Mouse (Mus musculus) liver, embryonic 16.5 days (tissue): ENCODE results near the gene Sipa1l3. TPM values are rescaled to one million over a fixed set of nuclear protein-coding genes. Genes with fewer than 3 reads are reported as not detected.

ENCODE experiments used
- ATAC-seq: fragments of 200-750 bp; cut with Nextera tagmentation; 2 replicates; pipeline ENCODE4 v1.8.0; 2017; ENCODE audit warnings: low read depth, mild to moderate bottlenecking, moderate number of reproducible peaks, moderate library complexity
- H3K27ac ChIP-seq: fragments of 300-500 bp; sonication (generic); 2 replicates; pipeline ENCODE4 v1.5.1; 2014; ENCODE audit warnings: mild to moderate bottlenecking, low read length
- H3K27me3 ChIP-seq: fragments of 300-500 bp; sonication (generic); 2 replicates; pipeline ENCODE4 v1.6.1; 2014; ENCODE audit warnings: low read depth, low read length, mixed read lengths; ENCODE audit not compliant: control insufficient read depth, insufficient read depth
- H3K36me3 ChIP-seq: fragments of 300-500 bp; sonication (generic); 2 replicates; pipeline ENCODE4 v1.6.1; 2014; ENCODE audit warnings: mild to moderate bottlenecking; ENCODE audit not compliant: control insufficient read depth, insufficient read depth
- H3K4me1 ChIP-seq: fragments of 300-500 bp; sonication (generic); 2 replicates; pipeline ENCODE4 v1.6.1; 2014; ENCODE audit warnings: low read depth, low read length, mixed read lengths; ENCODE audit not compliant: control insufficient read depth
- H3K4me2 ChIP-seq: fragments of 300-500 bp; sonication (generic); 2 replicates; pipeline ENCODE4 v1.6.1; 2014; ENCODE audit warnings: low read depth, low read length, mixed read lengths
- H3K4me3 ChIP-seq: fragments of 300-500 bp; sonication (generic); 2 replicates; pipeline ENCODE4 v1.5.1; 2014; ENCODE audit warnings: low read depth, mild to moderate bottlenecking, low read length
- H3K9ac ChIP-seq: fragments of 300-500 bp; sonication (generic); 2 replicates; pipeline ENCODE4 v1.6.1; 2014; ENCODE audit warnings: low read depth, low read length
- H3K9me3 ChIP-seq: fragments of 300-500 bp; sonication (generic); replicated peaks from 2 replicates; pipeline ENCODE4 v1.6.1; 2016; ENCODE audit warnings: low read length; ENCODE audit not compliant: control insufficient read depth
- WGBS: fragments of 180-500 bp; shearing (Covaris S2); extraction: QIAGEN DNeasy Blood & Tissue Kit; methylation state at CpG from one replicate; pipeline ENCODE4 v1.1.7; 2014; ENCODE audit not compliant: insufficient replicate concordance; 5-methylcytosine and 5-hydroxymethylcytosine counted together
- polyA plus RNA-seq: library from polyadenylated mRNA; unstranded; fragments of >200 nt; fragmentation: Nextera tagmentation; extraction: Ambion mirVana; gene quantifications from 2 replicates; pipeline ENCODE4 v1.2.1, GENCODE M21; 2015

The Sipa1l3 gene
- polyA plus RNA-seq, 1 experiment from 2014 or later, result 2.4 TPM

GRCm38 (mm10) chr7:29317558-29317957 is 200.9 kb downstream of the Sipa1l3 start:
- no peak overlapping the region for H3K4me3 ChIP-seq
- H3K9me3 ChIP-seq, result no peaks in the 10 kb centered on the region
- no peaks in the 10 kb centered on the region for H3K36me3 ChIP-seq
- H3K27me3 ChIP-seq, result no peaks in the 10 kb centered on the region
- H3K27ac ChIP-seq, result no peak overlapping the region
- H3K4me2 ChIP-seq, result no peak overlapping the region
- peaks cover 33% of the 10 kb centered on the region for H3K4me1 ChIP-seq
- WGBS, result 8% methylated on average over 2 of the region's 2 CpGs
- ATAC-seq, result no peak
- H3K9ac ChIP-seq, result no peak overlapping the region

DNA sequence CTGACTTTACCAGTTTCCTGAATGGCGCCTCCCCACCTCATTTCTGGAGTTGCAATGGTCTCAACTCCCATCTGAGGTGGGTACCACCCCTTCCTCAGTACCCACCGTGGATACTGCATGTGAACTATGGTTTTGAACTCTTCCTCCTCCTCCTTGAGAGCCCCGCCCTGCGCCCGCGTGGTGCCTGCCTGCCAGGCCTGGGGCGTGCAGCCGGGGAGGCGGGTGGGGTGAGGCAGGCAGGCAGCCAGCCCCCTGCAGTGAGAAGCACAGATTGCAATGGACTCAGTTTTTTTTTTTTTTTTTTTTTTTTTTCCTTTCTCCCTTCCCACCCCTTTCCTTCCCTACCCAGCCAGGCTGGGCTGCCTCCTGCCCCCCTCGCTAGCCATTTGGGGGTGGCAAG is 201.5 kb downstream of the Sipa1l3 start:
- no peak overlapping the region for H3K4me2 ChIP-seq

GRCm38 (mm10) chr7:29316137-29316734 is 202.2 kb downstream of the Sipa1l3 start:
- H3K27ac ChIP-seq, result no peak overlapping the region
- ATAC-seq, result no peak
- H3K9ac ChIP-seq, result no peak overlapping the region

More for the DNA sequence above, 201.5 kb downstream of the Sipa1l3 start:
- ATAC-seq, result no peak
- no peak overlapping the region for H3K27ac ChIP-seq
- no peaks in the 10 kb centered on the region for H3K27me3 ChIP-seq
- H3K4me3 ChIP-seq, result no peak overlapping the region
- no peaks in the 10 kb centered on the region for H3K36me3 ChIP-seq
- H3K4me1 ChIP-seq, result peaks cover 33% of the 10 kb centered on the region
- WGBS, result 15% methylated on average over 10 of the region's 10 CpGs
- no peak overlapping the region for H3K9ac ChIP-seq
- no peaks in the 10 kb centered on the region for H3K9me3 ChIP-seq

DNA sequence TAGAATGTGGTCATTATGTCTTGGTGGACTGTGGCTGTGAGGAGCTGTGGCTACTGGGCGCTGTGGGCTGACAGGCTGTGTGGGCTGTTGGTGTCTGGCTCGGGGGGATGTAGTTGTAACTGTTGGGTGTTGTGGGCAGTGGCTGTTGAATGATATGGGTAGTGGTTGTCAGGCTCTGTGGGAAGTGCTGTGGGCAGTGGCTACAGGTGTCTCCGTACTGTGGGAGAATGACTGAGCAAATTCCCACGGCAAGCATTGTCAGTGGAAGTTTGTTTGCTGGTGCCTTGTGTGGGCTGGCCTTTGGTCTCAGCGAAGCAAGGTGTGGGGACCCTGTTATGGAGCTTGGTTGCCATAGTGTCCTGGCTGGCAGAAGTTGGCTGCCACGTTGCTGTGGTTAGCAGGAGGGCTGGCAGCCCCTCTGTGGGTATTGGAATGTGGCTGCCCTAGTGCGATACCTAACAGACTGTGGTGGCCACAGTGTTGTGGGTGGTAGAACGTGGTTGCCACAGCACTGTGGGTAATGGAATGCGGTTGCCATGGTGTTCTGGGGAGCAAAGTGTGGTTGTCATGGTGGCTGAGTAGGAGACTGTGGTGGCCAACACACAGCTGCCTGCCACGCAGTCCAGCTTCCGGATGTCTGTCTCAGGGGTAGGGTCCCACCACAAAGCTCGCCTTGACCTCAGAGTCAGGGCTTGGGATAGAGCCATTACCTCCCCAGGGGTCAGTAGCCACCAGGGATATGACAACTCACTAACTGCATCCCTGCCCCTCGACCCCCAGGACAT is 203.4 kb downstream of the Sipa1l3 start:
- Histone ChIP-seq H3K36me3 (no peaks in the 10 kb centered on the region), H3K4me1 (peaks cover 32% of the 10 kb centered on the region), H3K9me3 (no peaks in the 10 kb centered on the region), H3K4me3 (no peak overlapping the region), H3K27me3 (no peaks in the 10 kb centered on the region), H3K27ac (no peak overlapping the region), H3K9ac (no peak overlapping the region), H3K4me2 (no peak overlapping the region)
- ATAC-seq, result no peak
- WGBS, result 54% methylated on average over 13 of the region's 13 CpGs

More at GRCm38 (mm10) chr7:29316137-29316734, 202.2 kb downstream of the Sipa1l3 start:
- Histone ChIP-seq H3K4me3 (no peak overlapping the region), H3K4me2 (no peak overlapping the region), H3K4me1 (peaks cover 33% of the 10 kb centered on the region), H3K9me3 (no peaks in the 10 kb centered on the region), H3K27me3 (no peaks in the 10 kb centered on the region), H3K36me3 (no peaks in the 10 kb centered on the region)
- 62% methylated on average over 17 of the region's 17 CpGs for WGBS

DNA sequence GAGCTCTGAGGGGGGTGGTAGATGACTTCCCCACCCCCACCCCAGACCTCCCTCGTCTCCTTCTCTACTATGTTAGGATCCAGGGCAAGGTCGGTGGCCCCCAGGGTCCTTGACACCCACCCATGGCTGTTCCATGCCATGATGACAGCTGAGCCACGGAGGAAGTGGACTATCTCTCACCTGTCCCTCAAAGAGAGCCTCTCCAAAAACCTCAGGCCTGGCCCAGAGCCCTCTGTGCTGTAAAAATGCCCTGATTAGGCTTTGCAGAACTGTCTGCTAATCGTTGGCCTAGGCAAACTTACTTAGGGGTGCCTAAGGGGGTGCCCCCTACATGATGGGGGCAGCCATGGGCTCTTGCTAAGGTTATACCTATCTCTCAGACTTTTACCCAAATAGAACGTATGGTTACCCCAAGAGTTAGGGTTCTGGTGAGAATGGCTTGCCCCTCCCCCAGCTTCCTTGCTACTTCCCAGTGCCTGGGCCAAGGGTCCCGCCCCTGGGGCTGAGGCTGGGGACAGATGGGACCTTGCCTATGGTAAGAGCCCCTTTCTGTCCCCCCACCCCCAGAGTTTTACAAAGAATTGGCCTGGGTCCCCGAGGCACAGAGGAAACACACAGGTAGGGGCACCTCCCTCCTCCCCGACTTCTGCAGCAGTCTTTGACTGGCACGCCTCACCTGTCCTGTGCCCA is 204.7 kb downstream of the Sipa1l3 start:
- Histone ChIP-seq H3K27ac (no peak overlapping the region), H3K4me1 (peaks cover 29% of the 10 kb centered on the region), H3K4me3 (no peak overlapping the region), H3K27me3 (peaks cover 10% of the 10 kb centered on the region), H3K9ac (no peak overlapping the region), H3K4me2 (no peak overlapping the region), H3K9me3 (no peaks in the 10 kb centered on the region), H3K36me3 (no peaks in the 10 kb centered on the region)
- 33% methylated on average over 9 of the region's 9 CpGs for WGBS
- no peak for ATAC-seq

DNA sequence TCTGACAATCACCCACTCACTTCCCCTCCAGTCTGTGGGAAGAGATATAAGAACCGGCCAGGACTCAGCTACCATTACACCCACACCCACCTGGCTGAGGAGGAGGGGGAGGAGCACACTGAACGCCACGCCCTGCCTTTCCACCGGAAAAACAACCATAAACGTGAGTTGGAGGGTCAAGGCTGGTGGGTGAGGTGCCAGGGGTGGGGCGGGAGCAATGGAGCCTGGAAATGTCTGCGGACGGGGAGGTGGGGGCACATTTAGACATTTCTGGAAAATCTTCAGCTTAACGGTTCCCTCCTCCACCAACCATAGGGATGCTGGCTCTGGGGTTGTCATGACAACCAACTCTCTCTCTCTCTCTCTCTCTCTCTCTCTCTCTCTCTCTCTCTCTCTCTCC is 205.4 kb downstream of the Sipa1l3 start:
- ATAC-seq, result no peak
- Histone ChIP-seq H3K9me3 (no peaks in the 10 kb centered on the region), H3K4me2 (no peak overlapping the region), H3K4me3 (no peak overlapping the region), H3K36me3 (no peaks in the 10 kb centered on the region), H3K9ac (no peak overlapping the region), H3K27me3 (peaks cover 17% of the 10 kb centered on the region), H3K4me1 (peaks cover 27% of the 10 kb centered on the region), H3K27ac (no peak overlapping the region)
- WGBS, result 30% methylated on average over 9 of the region's 9 CpGs

DNA sequence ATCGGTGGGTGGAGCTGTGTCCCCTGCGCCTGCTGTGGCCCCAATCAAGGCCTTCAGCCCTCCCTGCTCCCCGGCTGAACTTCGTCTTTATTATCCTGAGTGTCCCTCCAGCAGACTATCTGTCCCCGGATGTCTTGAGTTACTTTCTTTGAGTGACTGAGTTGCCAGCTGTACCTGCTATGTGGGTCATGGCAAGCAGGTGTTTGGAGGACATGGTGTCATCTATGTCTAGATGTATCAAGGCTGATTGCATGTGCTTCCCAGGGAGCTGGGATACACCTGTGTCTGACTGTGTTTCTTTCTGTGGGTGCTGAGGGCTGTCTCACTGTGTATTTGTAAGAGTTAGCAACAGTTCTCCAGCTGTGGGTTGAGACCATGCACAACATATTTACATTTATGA is 208.7 kb downstream of the Sipa1l3 start:
- H3K9me3 ChIP-seq, result no peaks in the 10 kb centered on the region
- H3K36me3 ChIP-seq, result no peaks in the 10 kb centered on the region
- H3K27me3 ChIP-seq, result peaks cover 37% of the 10 kb centered on the region
- no peak overlapping the region for H3K27ac ChIP-seq
- ATAC-seq, result no peak; the same call in 1 of the 2 replicates
- 6% methylated on average over 5 of the region's 5 CpGs for WGBS
- peak overlapping the region; percentile 81 for H3K4me2 ChIP-seq
- peak overlapping the region; percentile 53 for H3K9ac ChIP-seq
- peak overlapping the region; percentile 59 for H3K4me3 ChIP-seq
- peaks cover 31% of the 10 kb centered on the region for H3K4me1 ChIP-seq

- under 1% methylated on average over 32 of the region's 36 CpGs for WGBS
- H3K9ac ChIP-seq, result peak overlapping the region; percentile 53
These were observed 209.2 kb downstream of the Sipa1l3 start for GRCm38 (mm10) chr7:29309221-29309721.

More at GRCm38 (mm10) chr7:29309221-29309721, 209.2 kb downstream of the Sipa1l3 start:
- peak; percentile 45 for ATAC-seq
- Histone ChIP-seq H3K27ac (no peak overlapping the region), H3K4me1 (peaks cover 35% of the 10 kb centered on the region), H3K27me3 (peaks cover 42% of the 10 kb centered on the region), H3K4me2 (peak overlapping the region; percentile 81), H3K4me3 (peak overlapping the region; percentile 59), H3K9me3 (no peaks in the 10 kb centered on the region), H3K36me3 (no peaks in the 10 kb centered on the region)
